Mouse (Mus musculus) limb, embryonic 11.5 days (tissue): ENCODE data around the gene Foxb2. TPM values are rescaled to one million over a fixed set of nuclear protein-coding genes. Genes with fewer than 3 reads are reported as not detected.
"Not testable (repeated sequence)": the region's sequence is repeated elsewhere in the genome, so short reads cannot be mapped to it uniquely, and the experiment has no call there.

ENCODE experiments used
- ATAC-seq: fragments of 200-750 bp; cut with Nextera tagmentation; 2 replicates; pipeline ENCODE4 v1.8.0; 2017; ENCODE audit warnings: low read depth; ENCODE audit not compliant: insufficient number of reproducible peaks, low FRiP score, low TSS enrichment
- DNase-seq: peaks from one replicate; pipeline ENCODE4 v3.0.0-alpha.2; 2015; ENCODE audit warnings: low spot score
- H3K27ac ChIP-seq: fragments of 300-500 bp; sonication (generic); replicated peaks from 2 replicates; pipeline ENCODE4 v1.5.1; 2014; ENCODE audit warnings: low read depth, mild to moderate bottlenecking, low read length
- H3K27me3 ChIP-seq: fragments of 300-500 bp; sonication (generic); 2 replicates; pipeline ENCODE4 v1.6.1; 2014; ENCODE audit warnings: mild to moderate bottlenecking, low read length, mixed read lengths; ENCODE audit not compliant: control insufficient read depth, insufficient read depth
- H3K36me3 ChIP-seq: fragments of 300-500 bp; sonication (generic); 2 replicates; pipeline ENCODE4 v1.6.1; 2014; ENCODE audit warnings: mild to moderate bottlenecking, low read length, moderate library complexity, mixed read lengths; ENCODE audit not compliant: control insufficient read depth, insufficient read depth
- H3K4me1 ChIP-seq: fragments of 300-500 bp; sonication (generic); 2 replicates; pipeline ENCODE4 v1.6.1; 2014; ENCODE audit warnings: low read length, mixed read lengths; ENCODE audit not compliant: control insufficient read depth, insufficient read depth
- H3K4me2 ChIP-seq: fragments of 300-500 bp; sonication (generic); 2 replicates; pipeline ENCODE4 v1.6.1; 2014; ENCODE audit warnings: low read depth, mild to moderate bottlenecking, moderate library complexity; ENCODE audit not compliant: severe bottlenecking
- H3K4me3 ChIP-seq: fragments of 300-500 bp; sonication (generic); 2 replicates; pipeline ENCODE4 v1.5.1; 2014; ENCODE audit warnings: low read depth, low read length
- H3K9ac ChIP-seq: fragments of 300-500 bp; sonication (generic); 2 replicates; pipeline ENCODE4 v1.6.1; 2014; ENCODE audit warnings: mild to moderate bottlenecking, low read length
- H3K9me3 ChIP-seq: fragments of 300-500 bp; sonication (generic); 2 replicates; pipeline ENCODE4 v1.6.1; 2016; ENCODE audit warnings: low read length; ENCODE audit not compliant: control insufficient read depth
- WGBS: fragments of 180-500 bp; shearing (Covaris S2); extraction: QIAGEN DNeasy Blood & Tissue Kit; methylation state at CpG from one replicate; pipeline ENCODE4 v1.1.7; 2014; 5-methylcytosine and 5-hydroxymethylcytosine counted together
- polyA plus RNA-seq: library from polyadenylated mRNA; unstranded; fragments of >200 nt; fragmentation: Nextera tagmentation; extraction: Ambion mirVana; gene quantifications from 2 replicates; pipeline ENCODE4 v1.2.1, GENCODE M21; 2014

The Foxb2 gene
- polyA plus RNA-seq, 1 experiment from 2014 or later, result not detected

- H3K27me3 ChIP-seq, DNase-seq, H3K4me2 ChIP-seq, H3K4me1 ChIP-seq, H3K9ac ChIP-seq, H3K27ac ChIP-seq, H3K36me3 ChIP-seq, H3K9me3 ChIP-seq, H3K4me3 ChIP-seq, ATAC-seq: not testable (repeated sequence)
- 95% methylated on average over 2 of the region's 2 CpGs for WGBS
These were observed 29.5 kb downstream of the Foxb2 start for GRCm38 (mm10) chr19:16844091-16844490.

GRCm38 (mm10) chr19:16841516-16842249 is 31.9 kb downstream of the Foxb2 start:
- Histone ChIP-seq H3K27ac (no peak overlapping the region), H3K9me3 (no peaks in the 10 kb centered on the region), H3K9ac (no peak overlapping the region), H3K4me1 (no peaks in the 10 kb centered on the region), H3K36me3 (no peaks in the 10 kb centered on the region), H3K27me3 (no peaks in the 10 kb centered on the region), H3K4me2 (no peak overlapping the region), H3K4me3 (no peak overlapping the region)
- no peak for DNase-seq
- WGBS, result 28% methylated on average over 9 of the region's 9 CpGs
- ATAC-seq, result no peak

- DNase-seq, result no peak
- Histone ChIP-seq H3K4me2 (no peak overlapping the region), H3K36me3 (no peaks in the 10 kb centered on the region), H3K27ac (no peak overlapping the region), H3K9me3 (no peaks in the 10 kb centered on the region), H3K4me3 (no peak overlapping the region), H3K4me1 (no peaks in the 10 kb centered on the region), H3K9ac (no peak overlapping the region), H3K27me3 (no peaks in the 10 kb centered on the region)
- no peak for ATAC-seq
- 80% methylated on average over 8 of the region's 8 CpGs for WGBS
These were observed 32.6 kb downstream of the Foxb2 start for GRCm38 (mm10) chr19:16841001-16841400.

GRCm38 (mm10) chr19:16827657-16828056 is 45.9 kb downstream of the Foxb2 start:
- Histone ChIP-seq H3K9ac (no peak overlapping the region), H3K4me3 (no peak overlapping the region), H3K27ac (no peak overlapping the region), H3K27me3 (no peaks in the 10 kb centered on the region), H3K4me2 (no peak overlapping the region), H3K36me3 (no peaks in the 10 kb centered on the region), H3K4me1 (no peaks in the 10 kb centered on the region), H3K9me3 (no peaks in the 10 kb centered on the region)
- no peak for DNase-seq
- WGBS, result 77% methylated on average over 5 of the region's 5 CpGs
- ATAC-seq, result no peak

- no peaks in the 10 kb centered on the region for H3K9me3 ChIP-seq
- H3K4me2 ChIP-seq, result no peak overlapping the region
- no peak overlapping the region for H3K4me3 ChIP-seq
- no peak overlapping the region for H3K27ac ChIP-seq
- 58% methylated on average over 5 of the region's 5 CpGs for WGBS
- no peaks in the 10 kb centered on the region for H3K36me3 ChIP-seq
- H3K4me1 ChIP-seq, result no peaks in the 10 kb centered on the region
- H3K27me3 ChIP-seq, result no peaks in the 10 kb centered on the region
- DNase-seq, result no peak
- ATAC-seq, result no peak
- H3K9ac ChIP-seq, result no peak overlapping the region
These were observed 48.4 kb downstream of the Foxb2 start for GRCm38 (mm10) chr19:16825228-16825627.

Other genes starting within 250 kb of the Foxb2 start
- 8.1 and 8.5 TPM in 2 replicates for gene Vps13a, start 92.9 kb downstream of the Foxb2 start, polyA plus RNA-seq
- gene Prune2, start 82.3 kb upstream of the Foxb2 start, polyA plus RNA-seq, result 0.55 and 0.64 TPM in 2 replicates